Mouse (Mus musculus) cortical plate, adult 2 months (tissue): Measurements from ENCODE around the gene Erc2.

Experiments
- CTCF ChIP-seq: fragments of 200-500 bp; IDR thresholded peaks from 2 replicates; pipeline ENCODE4 v1.5.1; 2011; ENCODE audit warnings: mild to moderate bottlenecking, control low read depth, low read length; ENCODE audit not compliant: insufficient read depth; ENCODE audit errors: extremely low read depth
- POLR2A ChIP-seq: fragments of 200-500 bp; IDR thresholded peaks from 2 replicates; pipeline ENCODE4 v1.6.1; 2011; ENCODE audit warnings: mild to moderate bottlenecking, low read length, control low read depth; ENCODE audit not compliant: insufficient read depth; ENCODE audit errors: extremely low read depth

DNA sequence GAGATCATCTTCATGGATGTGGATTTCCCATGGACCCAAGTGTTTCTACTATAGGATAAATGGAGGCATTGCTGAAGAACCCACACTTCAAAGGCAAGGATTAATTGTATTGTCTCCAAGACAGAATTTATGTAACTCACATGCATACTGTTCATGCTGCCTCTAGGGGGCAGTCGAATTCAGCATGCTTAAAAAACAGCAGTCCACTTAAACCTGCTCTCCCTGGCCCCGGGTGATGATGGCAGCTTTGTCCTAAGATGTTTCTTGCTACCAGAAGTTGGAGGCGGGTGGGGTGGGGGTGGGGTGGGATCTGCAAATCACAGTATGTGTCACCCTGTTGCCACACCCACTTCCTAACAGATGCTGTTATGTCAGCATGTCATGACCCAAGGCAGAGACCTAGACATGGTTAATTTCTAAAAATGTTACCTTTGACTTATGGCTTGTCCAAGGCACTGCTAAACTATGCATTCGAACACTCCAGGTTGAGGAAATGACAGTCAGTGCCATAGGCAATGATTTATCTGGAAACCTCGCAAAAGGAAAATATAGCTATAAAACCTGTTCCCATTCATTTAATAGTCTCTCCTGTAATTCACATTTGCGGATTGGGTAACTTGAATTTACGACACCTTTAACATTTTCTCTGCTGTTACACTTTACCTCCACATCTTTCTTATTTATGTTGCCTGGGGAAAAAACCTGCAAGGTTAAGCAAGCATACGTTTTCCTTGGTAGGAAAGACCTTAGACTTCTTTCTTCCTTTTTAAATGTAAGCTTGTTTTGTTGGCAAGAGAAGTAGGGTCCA, 467.6 kb downstream of the Erc2 start:
- TF ChIP-seq CTCF (peak; percentile 40; the same call in 1 of the 2 replicates), POLR2A (no peak)
